Mouse (Mus musculus) cerebellum, adult 2 months (tissue): Measurements from ENCODE around the gene Irf4.

Experiments
- CTCF ChIP-seq: fragments of 200-500 bp; IDR thresholded peaks from 2 replicates; pipeline ENCODE4 v1.5.1; 2011; ENCODE audit warnings: low read depth, mild to moderate bottlenecking, control low read depth, low read length, moderate library complexity, borderline replicate concordance; ENCODE audit not compliant: insufficient read depth
- POLR2A ChIP-seq: fragments of 200-500 bp; IDR thresholded peaks from 2 replicates; pipeline ENCODE4 v1.6.1; 2011; ENCODE audit warnings: low read length, control low read depth, borderline replicate concordance; ENCODE audit not compliant: insufficient read depth

DNA sequence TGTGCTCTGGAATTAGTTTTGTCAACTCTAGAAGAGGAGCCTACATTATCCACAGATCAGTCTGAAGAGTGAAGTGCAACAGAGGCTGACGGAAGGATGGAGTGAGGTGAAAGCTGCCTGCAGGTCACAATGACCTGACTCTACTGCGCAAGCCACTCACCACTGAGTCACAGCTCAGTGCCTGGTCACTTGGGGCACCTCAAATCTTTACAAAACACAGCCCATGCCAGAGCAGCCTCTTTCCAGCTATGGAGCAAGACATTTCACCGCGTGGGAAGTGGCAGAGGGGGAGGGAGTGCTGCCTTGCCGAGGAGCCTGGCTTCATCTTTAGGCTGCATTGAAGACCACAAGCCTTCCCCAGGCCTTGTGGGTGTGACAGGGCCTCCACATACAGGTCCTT lies 65.2 kb downstream of the Irf4 start:
- TF ChIP-seq CTCF (no peak), POLR2A (no peak)
